Mouse (Mus musculus) ZHBTc4 (cell line): Measurements from ENCODE around the gene Car14.
"Not testable (repeated sequence)": the region's sequence is repeated elsewhere in the genome, so short reads cannot be mapped to it uniquely, and the experiment has no call there.

Source experiments
- DNase-seq: peaks from one replicate; pipeline ENCODE4 v3.0.0-alpha.2; 2011; ENCODE audit warnings: low read depth, low spot score

Gene Car14

DNA sequence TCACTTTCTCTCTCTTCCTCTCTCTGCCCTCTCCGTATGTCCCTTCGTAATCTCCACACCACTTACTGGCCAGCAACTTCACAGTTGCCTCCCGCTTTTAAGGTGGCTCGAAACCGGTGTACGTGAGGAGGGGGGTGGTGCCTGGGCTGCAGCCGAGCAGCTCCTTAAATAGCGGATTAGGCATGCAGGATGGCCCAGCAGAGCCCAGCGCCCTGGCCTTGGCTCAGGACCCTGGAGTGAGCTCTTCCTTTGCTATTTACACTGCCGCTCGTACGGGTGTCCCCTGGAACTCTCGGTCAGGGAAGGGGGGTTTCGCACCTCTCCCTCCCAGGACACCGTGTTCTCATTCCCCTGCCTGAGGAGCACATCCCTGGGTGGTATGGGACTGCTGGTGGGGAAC is at the start of gene Car14:
TSS of gene Car14 (minus strand) at position 124 of the 400 bp plus-strand sequence.
- DNase-seq: peak; percentile 25

DNA sequence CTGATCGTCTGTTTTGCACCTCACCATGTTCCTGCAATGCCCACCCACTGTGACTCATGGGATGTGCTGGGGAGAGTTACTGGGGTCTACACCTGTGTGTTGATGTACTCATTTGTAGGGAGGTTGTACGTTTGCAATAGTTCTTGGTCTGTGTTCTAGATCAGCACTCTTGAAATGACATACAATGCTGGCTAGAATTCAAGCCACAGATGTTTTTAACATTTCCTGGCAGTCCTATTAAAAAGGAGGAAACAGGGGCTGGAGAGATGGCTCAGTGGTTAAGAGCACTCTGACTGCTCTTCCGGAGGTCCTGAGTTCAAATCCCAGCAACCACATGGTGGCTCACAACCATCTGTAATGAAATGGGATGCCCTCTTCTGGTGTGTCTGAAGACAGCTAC is 49.0 kb upstream of the Car14 start:
- no peak for DNase-seq

DNA sequence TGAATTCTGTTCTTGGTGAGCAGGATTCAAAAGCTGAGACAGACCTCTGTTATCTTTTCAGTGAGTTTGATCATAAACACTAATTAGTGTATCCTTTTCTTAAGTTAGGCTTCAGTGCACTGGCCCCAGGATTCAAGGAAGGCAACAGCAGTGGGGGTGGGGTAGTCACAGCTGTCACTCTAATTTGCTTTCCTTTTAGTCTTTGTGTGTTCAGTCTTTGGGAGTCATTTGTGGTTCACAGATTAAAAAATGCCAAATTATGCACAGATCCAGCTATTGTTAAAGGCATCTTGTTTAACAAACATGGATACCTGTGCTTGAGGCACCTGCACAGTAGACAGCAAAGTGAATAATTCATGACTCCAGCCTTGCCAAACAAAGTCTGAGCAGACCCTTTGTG is 48.5 kb upstream of the Car14 start:
- no peak for DNase-seq

DNA sequence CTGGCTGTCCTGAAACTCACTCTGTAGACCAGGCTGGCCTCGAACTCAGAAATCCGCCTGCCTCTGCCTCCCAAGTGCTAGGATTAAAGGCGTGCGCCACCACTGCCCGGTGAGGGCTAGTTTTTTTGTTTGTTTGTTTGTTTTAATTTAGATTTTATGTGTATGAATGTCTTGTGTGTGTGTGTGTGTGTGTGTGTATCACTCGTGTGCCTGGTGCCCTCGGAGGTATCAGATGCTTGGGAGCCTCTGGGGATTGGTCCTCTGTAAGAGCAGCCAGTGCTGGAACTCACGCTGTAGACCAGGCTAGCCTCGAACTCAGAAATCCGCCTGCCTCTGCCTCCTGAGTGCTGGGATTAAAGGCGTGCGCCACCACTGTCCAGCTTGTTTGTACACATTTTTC is 47.1 kb upstream of the Car14 start:
- not testable (repeated sequence) for DNase-seq

DNA sequence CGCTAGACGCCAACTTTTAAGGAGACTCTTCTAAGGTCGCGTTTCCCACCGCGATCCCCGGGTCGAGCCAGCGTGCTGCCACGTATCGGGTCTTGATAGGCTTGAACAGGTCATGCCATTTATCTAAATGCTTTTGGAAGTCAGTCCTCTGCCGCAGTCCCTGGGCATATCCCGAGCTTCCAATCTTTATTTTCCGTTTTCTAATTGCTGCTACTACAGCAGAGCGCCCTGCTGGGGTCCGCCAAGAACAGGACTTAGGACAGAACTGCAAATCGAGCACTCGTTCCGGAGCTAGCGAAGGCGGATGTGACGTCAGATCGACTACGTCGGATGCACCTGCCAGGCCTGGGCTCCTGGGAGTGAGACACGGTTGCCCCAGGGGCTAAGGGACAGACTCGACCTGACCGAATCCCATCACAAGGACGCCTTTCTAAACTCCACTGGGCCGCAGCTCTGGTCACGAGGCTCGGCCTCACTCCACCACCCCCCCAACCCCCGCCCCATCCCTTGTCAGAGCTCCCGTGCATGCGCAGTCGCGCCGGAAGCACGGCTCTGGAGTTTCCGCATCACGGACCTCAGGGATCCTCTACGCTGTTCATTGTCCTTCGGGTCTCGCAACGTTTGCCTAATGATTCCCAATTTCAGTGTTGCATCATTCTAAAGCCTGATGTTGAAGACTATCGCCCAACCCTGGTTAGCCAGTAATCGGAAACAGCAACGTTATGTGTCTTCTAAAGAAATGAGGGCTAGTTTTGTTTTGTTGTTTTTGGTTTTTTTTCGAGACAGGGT is 46.5 kb upstream of the Car14 start:
- DNase-seq: peak; percentile 96

DNA sequence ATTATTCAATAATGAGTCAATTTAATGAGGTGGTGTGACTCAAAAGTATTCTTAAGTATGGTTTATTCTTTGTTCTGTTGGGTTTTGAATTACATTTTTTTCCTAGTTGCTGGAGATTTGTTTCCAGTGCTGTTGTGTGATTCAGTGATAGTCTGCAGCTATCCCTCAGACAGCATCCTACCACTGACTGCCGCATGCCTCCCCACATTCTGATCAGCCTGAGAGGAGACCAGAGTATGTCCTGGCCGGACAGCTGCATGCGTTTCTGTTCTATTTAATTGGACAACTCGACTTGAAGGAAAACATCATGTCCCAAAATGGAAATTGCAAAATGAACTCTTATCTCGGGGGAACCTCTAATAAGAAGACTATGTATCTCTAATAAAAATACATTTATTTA is 43.8 kb upstream of the Car14 start:
- no peak for DNase-seq

DNA sequence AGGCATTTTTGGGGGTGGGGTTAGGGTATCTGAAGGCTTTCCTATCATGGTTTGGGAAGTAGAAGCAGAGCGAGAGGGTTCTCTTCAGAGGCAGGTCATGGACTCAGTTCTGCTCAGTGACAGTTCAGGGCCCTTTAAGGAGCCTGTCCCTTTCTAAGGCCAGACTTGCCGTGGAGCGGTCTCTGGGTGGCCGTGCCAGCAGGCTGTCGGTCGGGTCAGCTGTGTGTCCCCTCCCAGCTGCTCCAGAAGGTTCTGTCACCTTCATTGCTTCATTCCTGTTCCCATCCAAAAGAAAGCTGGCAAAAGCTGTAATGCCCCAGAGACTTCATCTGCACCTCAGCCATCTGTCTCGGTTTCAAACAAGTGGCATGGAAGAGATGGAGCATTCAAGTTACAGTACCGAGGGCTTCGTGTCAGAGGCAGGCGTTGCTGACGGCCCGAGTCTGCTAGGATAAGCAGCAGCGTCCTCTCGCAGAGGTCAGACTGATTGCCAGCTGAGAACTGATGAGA is 41.3 kb upstream of the Car14 start:
- DNase-seq: no peak

DNA sequence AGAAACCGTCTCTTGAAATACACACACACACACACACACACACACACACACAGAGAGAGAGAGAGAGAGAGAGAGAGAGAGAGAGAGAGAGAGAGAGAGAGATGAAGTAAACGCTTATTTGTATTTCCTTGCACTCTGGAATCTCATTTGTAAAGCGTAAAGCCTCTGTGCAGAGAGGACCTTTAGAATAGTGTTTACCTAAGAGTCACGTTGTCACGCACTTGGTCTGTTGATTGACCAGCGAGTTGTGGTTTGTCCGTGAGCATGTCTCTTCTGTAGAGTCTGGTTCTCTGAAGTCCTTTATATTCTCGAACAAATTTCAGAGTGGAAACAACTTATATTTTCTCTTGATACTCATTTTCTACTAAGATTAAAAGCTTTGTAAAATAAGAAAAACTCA is 40.3 kb upstream of the Car14 start:
- DNase-seq: no peak

DNA sequence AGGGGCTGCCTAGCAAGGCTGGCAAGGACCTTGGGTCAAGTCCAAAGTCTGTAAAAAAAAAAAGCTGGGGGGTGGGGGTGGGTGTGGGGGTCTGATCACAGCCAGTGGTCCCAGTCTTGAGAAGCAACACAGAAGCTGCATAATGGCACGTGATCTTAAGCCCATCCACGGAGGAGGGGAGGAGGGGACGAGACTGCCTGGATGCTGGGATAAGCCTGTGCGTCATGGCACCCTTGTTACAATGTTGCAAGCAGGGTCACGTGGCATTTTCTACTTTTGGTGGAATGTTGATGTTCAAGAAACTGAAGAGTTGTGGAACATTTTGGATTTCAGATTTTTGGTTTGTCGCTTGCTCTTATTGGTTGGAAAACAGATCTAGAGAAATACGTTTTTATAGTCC is 38.7 kb upstream of the Car14 start:
- DNase-seq: peak; percentile 40

DNA sequence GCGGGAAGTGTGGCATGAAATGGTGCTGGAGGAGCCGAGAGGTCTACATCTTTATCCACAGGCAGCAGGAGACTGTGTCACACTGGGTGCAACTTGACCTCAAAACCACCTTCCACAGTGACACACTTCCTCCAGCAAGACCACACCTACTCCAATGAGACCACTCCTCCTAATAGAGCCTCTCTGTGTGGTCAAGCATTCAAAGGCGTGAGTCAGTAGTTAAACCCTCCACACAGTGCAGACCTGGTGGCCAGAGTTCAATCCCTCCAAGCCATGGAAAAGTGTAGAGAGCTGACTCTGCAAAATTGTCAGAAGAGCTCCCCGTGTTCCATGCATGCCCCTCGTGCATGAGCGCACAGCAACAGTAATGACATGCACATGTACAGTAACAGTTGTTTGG is 38.3 kb upstream of the Car14 start:
- DNase-seq: peak; percentile 81

DNA sequence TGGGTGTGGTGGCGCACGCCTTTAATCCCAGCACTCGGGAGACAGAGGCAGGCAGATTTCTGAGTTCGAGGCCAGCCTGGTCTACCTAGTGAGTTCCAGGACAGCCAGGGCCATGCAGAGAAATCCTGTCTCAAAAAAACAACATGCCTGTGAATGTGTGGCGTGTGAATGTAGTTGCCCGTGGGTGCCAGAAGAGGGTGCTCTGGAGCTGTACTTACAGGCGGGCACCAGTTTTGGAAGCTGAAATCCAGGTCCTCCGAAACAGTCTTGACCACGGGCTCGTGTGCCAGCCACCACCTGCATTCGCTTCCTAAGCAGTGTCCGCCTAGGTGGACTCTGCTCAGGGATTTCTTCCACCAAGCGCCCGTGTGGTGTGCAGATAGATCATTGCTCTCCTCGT is 34.3 kb upstream of the Car14 start:
- peak; percentile 81 for DNase-seq

DNA sequence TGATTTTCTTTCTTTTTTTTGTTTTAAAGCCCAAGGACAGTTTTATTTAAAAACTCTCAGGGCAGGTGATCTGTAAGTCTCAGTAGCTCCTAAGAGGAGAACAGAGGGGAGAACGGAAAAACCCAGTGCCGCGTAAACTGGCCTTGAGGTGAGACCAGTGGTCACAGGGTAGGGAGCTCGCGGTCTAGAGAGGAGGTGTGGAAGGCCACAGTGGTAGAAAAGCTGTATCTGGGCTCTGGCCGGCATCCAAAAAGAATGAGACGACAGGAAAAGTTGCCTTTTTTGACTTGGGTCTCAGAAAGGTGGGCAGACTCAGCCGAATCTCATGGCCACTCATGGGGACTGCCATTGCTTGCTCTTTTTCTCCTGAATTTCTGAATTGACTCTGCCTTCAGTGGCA is 33.7 kb upstream of the Car14 start:
- DNase-seq: no peak

DNA sequence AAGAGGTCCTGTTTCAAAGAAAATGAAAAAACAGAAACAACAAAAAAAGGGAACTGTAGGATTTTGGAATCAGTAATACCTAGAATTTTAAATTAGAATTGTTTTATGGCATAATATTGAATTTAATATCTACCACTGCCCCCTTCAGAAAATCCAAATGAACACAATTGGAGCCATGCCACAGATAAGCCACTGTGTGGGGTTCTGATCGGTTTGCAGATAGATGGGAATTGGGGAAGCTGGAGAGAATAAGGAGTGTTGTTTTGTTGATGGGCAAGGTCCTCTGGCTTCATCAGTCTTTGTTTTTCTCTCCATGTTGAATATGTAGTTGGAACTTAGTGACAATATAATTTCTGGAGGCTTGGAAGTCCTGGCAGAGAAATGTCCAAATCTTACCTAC is 30.0 kb upstream of the Car14 start:
- no peak for DNase-seq

DNA sequence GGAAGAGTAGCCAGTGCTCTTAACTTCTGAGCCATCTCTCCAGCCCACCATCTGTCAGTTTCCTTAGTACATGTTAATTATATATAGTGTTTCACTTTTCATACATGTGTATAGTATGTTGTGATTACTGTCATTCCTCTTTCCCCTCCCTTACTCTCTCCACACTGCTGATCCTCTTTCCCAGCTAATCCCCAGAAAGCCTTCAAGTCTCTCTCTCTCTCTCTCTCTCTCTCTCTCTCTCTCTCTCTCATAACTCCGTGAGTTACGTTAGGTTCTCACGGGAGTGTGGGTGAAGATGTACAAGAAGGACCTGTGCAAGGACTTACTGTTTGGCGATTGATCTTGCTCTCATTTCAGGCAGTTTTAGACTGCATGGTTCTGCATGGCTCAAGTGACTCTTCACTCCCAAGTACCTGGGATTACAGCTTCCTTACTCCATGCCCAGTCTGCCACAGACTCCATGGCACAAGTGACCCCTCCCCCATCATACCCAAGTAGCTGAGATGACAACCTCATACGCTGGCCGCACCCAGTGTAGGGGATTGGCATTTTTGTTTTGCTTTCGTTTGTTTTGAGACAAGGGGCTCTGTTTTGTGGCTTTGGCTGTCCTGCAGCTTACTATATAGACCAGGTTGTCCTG is 28.7 kb upstream of the Car14 start:
- DNase-seq: no peak

DNA sequence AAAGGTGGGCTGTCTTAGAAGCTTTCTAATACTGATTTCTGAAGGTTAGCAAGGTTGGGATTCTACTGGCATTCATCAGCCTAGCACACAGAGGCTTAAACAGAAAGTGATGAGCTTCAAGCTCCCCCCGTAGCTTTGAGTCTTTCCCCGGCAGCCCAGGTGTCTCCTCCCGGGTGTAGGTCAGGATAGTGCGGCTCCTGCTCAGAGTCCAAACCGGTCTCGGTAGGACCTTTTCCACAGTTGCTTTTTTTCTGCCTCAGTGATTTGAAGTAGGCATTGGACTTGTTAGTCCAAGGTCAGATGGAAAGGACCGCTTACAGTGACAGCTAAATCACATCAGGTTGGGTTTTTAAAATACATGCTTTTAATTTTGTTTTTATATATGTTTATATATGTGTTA is 28.1 kb upstream of the Car14 start:
- no peak for DNase-seq

DNA sequence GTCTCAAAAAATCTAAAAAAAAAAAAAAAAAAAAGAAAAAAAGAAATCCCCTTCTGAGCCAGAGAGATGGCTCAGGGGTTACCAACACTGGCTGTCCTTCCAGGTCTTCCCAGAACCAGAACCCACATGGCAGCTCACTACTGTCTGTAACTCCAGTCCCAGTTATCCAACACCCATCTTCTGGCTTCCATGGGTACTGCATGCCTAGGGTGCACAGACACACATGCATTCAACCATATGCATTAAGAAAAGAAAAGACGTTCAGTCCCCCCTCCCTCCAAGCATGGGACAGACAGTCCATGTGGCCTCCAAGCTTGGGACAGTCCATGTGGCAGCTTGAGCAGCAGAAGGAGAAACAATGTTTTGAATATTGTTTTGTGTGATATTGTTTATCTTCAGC is 27.7 kb upstream of the Car14 start:
- DNase-seq: no peak

DNA sequence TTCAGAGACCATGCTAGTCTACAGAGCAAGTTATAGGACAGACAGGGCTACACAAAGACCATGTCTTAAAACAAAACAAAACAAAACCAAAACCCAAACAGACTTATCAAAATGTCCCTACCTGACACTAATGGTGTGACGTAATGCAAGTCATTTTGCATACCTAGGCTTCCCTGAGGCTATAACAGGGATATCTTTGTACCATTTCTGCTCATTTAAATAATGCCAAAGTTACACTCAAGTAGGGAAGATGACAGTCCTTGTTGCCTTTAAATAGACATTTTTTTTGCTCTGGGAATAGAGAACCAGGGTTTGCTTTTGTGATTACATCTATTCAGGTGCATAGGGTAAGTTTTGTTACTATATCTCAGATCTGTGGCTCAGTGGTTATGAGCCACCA is 27.0 kb upstream of the Car14 start:
- DNase-seq: no peak

DNA sequence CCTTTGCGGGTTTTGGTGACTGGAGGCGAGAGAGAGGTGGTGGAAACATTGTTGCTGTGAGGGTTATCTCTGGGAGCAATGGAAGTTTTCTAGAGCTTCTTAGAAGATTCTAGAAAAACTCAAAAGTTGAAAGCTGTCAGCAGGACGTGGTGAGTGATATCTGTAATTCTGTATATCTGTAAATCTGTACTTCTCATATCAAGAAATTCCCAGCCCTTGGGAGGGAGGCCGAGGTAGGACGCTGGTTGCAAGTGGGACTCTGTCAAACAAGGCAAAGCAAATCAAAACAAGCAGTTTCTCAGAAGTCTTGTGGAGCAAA is 25.9 kb upstream of the Car14 start:
- no peak for DNase-seq

DNA sequence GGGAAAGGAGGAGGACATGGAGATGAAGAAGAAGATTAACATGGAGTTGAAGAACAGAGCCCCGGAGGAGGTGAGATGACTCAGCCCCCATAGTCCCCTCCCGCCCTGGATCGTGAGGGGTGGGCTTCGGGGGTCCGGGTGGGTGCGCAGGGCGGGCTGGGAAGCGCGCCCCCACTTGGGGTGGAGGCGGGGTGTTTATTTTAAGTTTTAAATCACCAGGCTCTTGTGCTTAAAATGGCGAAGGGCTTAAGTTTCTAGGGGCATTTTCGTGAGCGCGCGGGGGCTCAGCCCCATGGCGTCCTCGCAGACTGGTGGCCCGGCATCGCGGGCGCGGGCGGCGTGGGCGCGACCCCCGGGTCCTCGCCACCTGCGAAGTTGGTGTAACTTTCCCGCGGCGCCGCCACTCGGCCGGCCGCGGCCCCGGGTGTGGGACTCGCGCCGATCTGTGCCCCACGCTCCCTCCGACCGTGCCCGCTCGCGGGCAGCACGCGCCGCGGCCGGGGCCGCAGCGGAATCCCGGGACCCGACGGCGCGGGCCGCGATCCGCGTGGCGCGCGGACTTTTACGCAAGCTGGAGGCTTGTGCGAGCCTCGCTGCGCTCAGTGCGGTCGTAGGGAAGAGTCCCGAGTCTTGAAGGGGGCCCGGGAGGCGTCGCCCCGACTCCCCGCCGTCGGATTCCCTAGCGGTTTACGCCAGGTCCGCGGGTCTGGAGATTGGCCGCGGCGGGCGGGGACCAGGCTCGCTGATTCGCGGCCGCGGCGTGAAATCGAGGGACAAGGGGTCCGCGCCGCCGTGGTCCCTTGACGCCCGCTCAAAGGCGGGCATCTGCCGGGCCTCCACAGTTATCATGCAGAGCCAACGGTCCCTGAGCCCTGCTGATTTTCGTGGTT is 25.3 kb upstream of the Car14 start:
- peak; percentile 68 for DNase-seq

DNA sequence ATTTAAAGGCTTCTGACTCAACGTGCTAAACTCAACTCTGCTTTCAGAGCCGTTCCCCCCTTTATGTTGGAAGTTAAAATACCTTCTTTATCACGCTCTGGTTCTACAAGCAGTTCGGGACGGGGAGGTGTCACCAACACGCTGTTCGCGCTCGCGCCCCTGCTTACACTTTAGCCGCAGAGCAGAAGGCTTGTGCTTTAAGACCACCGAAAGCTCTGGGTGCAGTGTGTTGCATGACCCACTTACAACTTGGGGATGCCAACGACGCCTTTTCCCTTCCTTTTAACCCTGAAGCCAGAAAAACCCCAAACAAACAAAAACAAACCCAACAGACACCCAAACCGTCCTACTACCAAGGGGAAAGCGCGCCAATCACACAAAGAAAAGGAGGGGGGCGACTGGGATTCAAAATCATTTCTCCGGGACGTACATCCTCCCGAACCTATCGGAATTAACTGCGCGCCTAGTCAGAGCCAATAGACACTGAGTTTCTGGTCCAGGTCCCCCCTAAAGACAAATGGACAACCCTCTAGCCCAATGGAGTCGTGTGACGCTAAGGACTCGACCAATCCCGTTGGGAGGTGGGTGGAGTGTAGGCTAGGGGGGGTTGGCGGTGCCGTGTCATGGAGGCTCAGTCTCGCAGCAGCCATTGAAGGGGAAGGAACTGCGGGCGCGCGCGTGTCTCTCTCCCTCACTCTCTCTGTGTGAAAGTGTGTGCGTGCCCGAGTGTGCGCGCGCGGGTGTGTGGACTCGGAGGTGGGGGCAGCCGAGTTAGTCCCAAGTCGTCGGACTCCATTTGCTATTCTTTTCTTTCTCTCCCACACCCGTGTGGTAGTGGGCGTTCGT is 24.4 kb upstream of the Car14 start, which contains the start of gene Anp32e:
TSS of gene Anp32e (plus strand) at position 589 of the 846 bp plus-strand sequence.
- peak; percentile 99 for DNase-seq

DNA sequence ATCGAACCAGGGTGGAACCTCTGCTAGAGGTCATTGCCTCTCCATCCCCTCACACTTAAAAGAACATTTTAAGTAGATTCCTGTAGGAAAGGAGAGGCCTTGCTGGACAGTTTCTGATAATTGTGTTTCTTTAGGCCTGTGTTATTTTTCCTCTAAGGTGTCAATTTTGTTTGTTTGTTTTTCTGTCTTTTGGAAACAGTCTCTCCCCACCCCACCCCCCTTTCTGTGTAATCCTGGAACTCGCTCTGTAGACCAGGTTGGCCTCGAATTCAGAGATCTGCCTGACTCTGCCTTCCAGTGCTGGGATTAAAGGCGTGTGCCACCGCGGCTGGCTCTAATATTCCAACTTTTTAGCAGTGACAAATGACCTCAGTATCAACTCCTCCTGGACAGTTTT is 23.8 kb upstream of the Car14 start:
- no peak for DNase-seq
